In genomic region chr10:67537151-67537994, GRCm38 (mm10) we compare ENCODE assay signal across 8 mouse cellular contexts. TPM values are rescaled to one million over a fixed set of nuclear protein-coding genes. Genes with fewer than 3 reads are reported as not detected.
A peak's percentile ranks its signal among the peaks of the same experiment; 100 is the strongest.
DNase-seq lines count a peak whose midpoint lies in the region; TF ChIP-seq lines count a peak whose summit lies in the region.

No protein-coding gene starts in this region.

- DNase-seq in WW6 (ENCODE audit: low read depth, low spot score) = peak; percentile 71
- peak; percentile 41 to 82 for DNase-seq in cerebellum, postnatal 4 days (ENCODE audit: low spot score in 2 of 2)
- DNase-seq in gastrocnemius, adult 2 months = peak; percentile 95
- DNase-seq in hindlimb bud, embryonic 11.5 days (ENCODE audit: extremely low spot score, low read depth, low spot score) = peak; percentile 66
- DNase-seq in left cerebral cortex, adult 8-10 months (ENCODE audit: low spot score in 2 of 2) = peak; percentile 80 to 85
- DNase-seq in right cerebral cortex, postnatal 10 days (ENCODE audit: low spot score in 2 of 2) = peak; percentile 93 to 94
- peak; percentile 82 for DNase-seq in urinary bladder, postnatal 25 days (ENCODE audit: low spot score)

- intact Hi-C loops in gastrocnemius, adult 2 months (cut with DNase I) = loop anchor here (2.0 to 10.0 kb wide), 5 partner anchors 110 to 633 kb away; no protein-coding TSS in a partner anchor

- peak overlapping the region; percentile 89 for H3K27ac ChIP-seq in gastrocnemius, adult 2 months

- peaks cover 6% of the 10 kb centered on the region for H3K36me3 ChIP-seq in megakaryocyte, embryonic 14.5 days (replicated peaks; ENCODE audit: low read length)

- peaks cover 54% of the 10 kb centered on the region for H3K4me1 ChIP-seq in megakaryocyte, embryonic 14.5 days

- peaks cover 14% of the 10 kb centered on the region for H3K9me3 ChIP-seq in megakaryocyte, embryonic 14.5 days

- TF ChIP-seq CTCF in gastrocnemius, adult 2 months (IDR thresholded peaks at IDR 0.05) = no peak

- peak overlapping the region; percentile 77 for H3K4me3 ChIP-seq in gastrocnemius, adult 2 months
- H3K4me3 ChIP-seq in megakaryocyte, embryonic 14.5 days (replicated peaks) = peak overlapping the region; percentile 93

- H3K27me3 ChIP-seq in megakaryocyte, embryonic 14.5 days (replicated peaks) = peaks cover 72% of the 10 kb centered on the region

RNA-seq across cellular contexts. Expression of gene Egr2, which starts 2.1 kb away (rescaled TPM):
- 1 to 10 TPM in 1 of 2 experiments, under 1 TPM in 1; 0.31 to 1.2 TPM for total RNA-seq in gastrocnemius, adult 2 months (2021)
- total RNA-seq in left cerebral cortex, adult 8-10 months (2022) = 1 to 10 TPM; 2.2 to 8.3 (median 7.9) TPM
- polyA plus RNA-seq in megakaryocyte, embryonic 14.5 days (2012; ENCODE audit: insufficient read depth, low replicate concordance) = 0.55 and 3.9 TPM in 2 replicates

RNA-seq across cellular contexts. Expression of gene Ado, which starts 11.4 kb away (rescaled TPM):
- 10 to 100 TPM; 26.6 to 29.5 TPM for total RNA-seq in gastrocnemius, adult 2 months (2021)
- 10 to 100 TPM; 36.7 to 41.4 (median 39.0) TPM for total RNA-seq in left cerebral cortex, adult 8-10 months (2022)
- polyA plus RNA-seq in megakaryocyte, embryonic 14.5 days (2012; ENCODE audit: insufficient read depth, low replicate concordance) = 9.0 and 19.8 TPM in 2 replicates

Comparison
In these comparisons a context has a peak if more than half of its experiments do, and no peak if none do; other contexts are left out.
1. Peak in every context shown above with its lines: DNase-seq, H3K4me3 ChIP-seq and H3K27ac ChIP-seq.